Mouse (Mus musculus) cerebellum, adult 2 months (tissue): ENCODE data around the gene Baiap3. TPM values are rescaled to one million over a fixed set of nuclear protein-coding genes. Genes with fewer than 3 reads are reported as not detected.
"Not testable (repeated sequence)": the region's sequence is repeated elsewhere in the genome, so short reads cannot be mapped to it uniquely, and the experiment has no call there.

Experiments
- DNase-seq, 2 experiments: peaks; one replicate each; pipeline ENCODE4 v3.0.0; 2021
- H3K27ac ChIP-seq: fragments of 200-500 bp; 2 replicates; pipeline ENCODE4 v1.5.1; 2012; ENCODE audit warnings: low read length, control low read depth, inconsistent platforms; ENCODE audit not compliant: insufficient read depth
- H3K27me3 ChIP-seq: fragments of 200-500 bp; 2 replicates; pipeline ENCODE4 v1.6.1; 2012; ENCODE audit warnings: inconsistent platforms, mild to moderate bottlenecking, low read length, moderate library complexity; ENCODE audit not compliant: control insufficient read depth, insufficient read depth
- H3K4me1 ChIP-seq: fragments of 200-500 bp; 2 replicates; pipeline ENCODE4 v1.6.1; 2011; ENCODE audit warnings: low read length; ENCODE audit not compliant: control insufficient read depth, insufficient read depth
- H3K4me3 ChIP-seq: fragments of 200-500 bp; replicated peaks from 2 replicates; pipeline ENCODE3; 2011; ENCODE audit warnings: mild to moderate bottlenecking, low read depth, low read length, control low read depth; ENCODE audit not compliant: insufficient read depth
- CTCF ChIP-seq: fragments of 200-500 bp; IDR thresholded peaks from 2 replicates; pipeline ENCODE4 v1.5.1; 2011; ENCODE audit warnings: low read depth, mild to moderate bottlenecking, control low read depth, low read length, moderate library complexity, borderline replicate concordance; ENCODE audit not compliant: insufficient read depth
- POLR2A ChIP-seq: fragments of 200-500 bp; IDR thresholded peaks from 2 replicates; pipeline ENCODE4 v1.6.1; 2011; ENCODE audit warnings: low read length, control low read depth, borderline replicate concordance; ENCODE audit not compliant: insufficient read depth
- WGBS: fragments of 180-500 bp; shearing (Covaris S2); methylation state at CpG from one replicate; pipeline ENCODE4 v1.1.7; 2018; 5-methylcytosine and 5-hydroxymethylcytosine counted together
- polyA plus RNA-seq: library from polyadenylated mRNA; depleted of rRNA; stranded (reverse); fragments of >200 nt; gene quantifications from 2 replicates; pipeline ENCODE4 v1.2.3, GENCODE M21; 2012

Gene Baiap3
- polyA plus RNA-seq, 1 experiment = 26.5 TPM

GRCm38 (mm10) chr17:25222951-25223601, 33.1 kb downstream of the Baiap3 start:
- peak overlapping the region; percentile 96 for H3K4me3 ChIP-seq
- H3K27me3 ChIP-seq = no peaks in the 10 kb centered on the region
- H3K27ac ChIP-seq = peak overlapping the region; percentile 96
- peaks cover 31% of the 10 kb centered on the region for H3K4me1 ChIP-seq
- 9% methylated on average over 6 of the region's 6 CpGs for WGBS
- TF ChIP-seq CTCF = no peak
- no peak for TF ChIP-seq POLR2A
- peak; percentile 51 for DNase-seq

- peak; percentile 65 to 69 for DNase-seq
- 0 out of 2 replicates have a peak, but pooled peaks have one; percentile 13 for TF ChIP-seq POLR2A
- Histone ChIP-seq H3K4me1 (peaks cover 28% of the 10 kb centered on the region), H3K27ac (peak overlapping the region; percentile 96), H3K4me3 (peak overlapping the region; percentile 96)
- H3K27me3 ChIP-seq = not testable (repeated sequence)
- WGBS = 10% methylated on average over 13 of the region's 28 CpGs
Observed at GRCm38 (mm10) chr17:25222504-25222940, 33.6 kb downstream of the Baiap3 start.

- 4% methylated on average over 22 of the region's 30 CpGs for WGBS
- TF ChIP-seq POLR2A (peak; percentile 60; the same call in 1 of the 2 replicates), CTCF (no peak)
- peak overlapping the region; percentile 93 for H3K27ac ChIP-seq
- peaks cover 27% of the 10 kb centered on the region for H3K4me1 ChIP-seq
- no peaks in the 10 kb centered on the region for H3K27me3 ChIP-seq
- peak overlapping the region; percentile 65 for H3K4me3 ChIP-seq
- DNase-seq = peak; percentile 84 to 86
Observed at GRCm38 (mm10) chr17:25221821-25222503, 34.2 kb downstream of the Baiap3 start.

GRCm38 (mm10) chr17:25220746-25221145, 35.4 kb downstream of the Baiap3 start:
- 42% methylated on average over 1 of the region's 1 CpGs for WGBS
- TF ChIP-seq POLR2A (no peak), CTCF (no peak)
- no peak for DNase-seq
- Histone ChIP-seq H3K27me3 (no peaks in the 10 kb centered on the region), H3K27ac (no peak overlapping the region), H3K4me1 (peaks cover 27% of the 10 kb centered on the region), H3K4me3 (no peak overlapping the region)

GRCm38 (mm10) chr17:25219492-25220295, 36.5 kb downstream of the Baiap3 start:
- no peak overlapping the region for H3K4me3 ChIP-seq
- WGBS = 80% methylated on average over 15 of the region's 15 CpGs
- 0 out of 2 replicates have a peak overlapping the region, but pooled peaks have one; percentile 18 for H3K27ac ChIP-seq
- TF ChIP-seq POLR2A (no peak), CTCF (no peak)
- no peak for DNase-seq
- no peaks in the 10 kb centered on the region for H3K27me3 ChIP-seq
- peaks cover 27% of the 10 kb centered on the region for H3K4me1 ChIP-seq

GRCm38 (mm10) chr17:25218967-25219366, 37.2 kb downstream of the Baiap3 start:
- peak overlapping the region; percentile 14 for H3K27ac ChIP-seq
- TF ChIP-seq CTCF (no peak), POLR2A (no peak)
- WGBS = 36% methylated on average over 9 of the region's 9 CpGs

GRCm38 (mm10) chr17:25215431-25215830, 40.7 kb downstream of the Baiap3 start:
- 78% methylated on average over 3 of the region's 3 CpGs for WGBS
- H3K4me3 ChIP-seq = no peak overlapping the region
- H3K27ac ChIP-seq = no peak overlapping the region
- H3K4me1 ChIP-seq = peaks cover 27% of the 10 kb centered on the region
- H3K27me3 ChIP-seq = no peaks in the 10 kb centered on the region
- no peak for TF ChIP-seq POLR2A
- no peak for TF ChIP-seq CTCF
- no peak for DNase-seq

More at GRCm38 (mm10) chr17:25218967-25219366, 37.2 kb downstream of the Baiap3 start:
- H3K4me1 ChIP-seq = peaks cover 23% of the 10 kb centered on the region
- DNase-seq = peak; percentile 55 to 69
- no peak overlapping the region for H3K4me3 ChIP-seq
- no peaks in the 10 kb centered on the region for H3K27me3 ChIP-seq
